Mouse (Mus musculus) hindbrain, embryonic 11.5 days (tissue): ENCODE results near the gene Tnfsf13b. TPM values are rescaled to one million over a fixed set of nuclear protein-coding genes. Genes with fewer than 3 reads are reported as not detected.

Experiments
- ATAC-seq: fragments of 200-750 bp; cut with Nextera tagmentation; 2 replicates; pipeline ENCODE4 v1.8.0; 2017; ENCODE audit warnings: mild to moderate bottlenecking, moderate TSS enrichment, moderate library complexity; ENCODE audit not compliant: low FRiP score
- DNase-seq: peaks from one replicate; pipeline ENCODE4 v3.0.0-alpha.2; 2015; ENCODE audit warnings: low spot score
- H3K27ac ChIP-seq: fragments of 300-500 bp; sonication (generic); 2 replicates; pipeline ENCODE4 v1.5.1; 2014; ENCODE audit warnings: mild to moderate bottlenecking, low read depth, low read length
- H3K27me3 ChIP-seq: fragments of 300-500 bp; sonication (generic); 2 replicates; pipeline ENCODE4 v1.6.1; 2014; ENCODE audit warnings: mild to moderate bottlenecking, low read length, moderate library complexity, mixed read lengths; ENCODE audit not compliant: control insufficient read depth, insufficient read depth
- H3K36me3 ChIP-seq: fragments of 300-500 bp; sonication (generic); 2 replicates; pipeline ENCODE4 v1.6.1; 2014; ENCODE audit warnings: mild to moderate bottlenecking, low read length, moderate library complexity, mixed read lengths; ENCODE audit not compliant: control insufficient read depth, insufficient read depth
- H3K4me1 ChIP-seq: fragments of 300-500 bp; sonication (generic); replicated peaks from 2 replicates; pipeline ENCODE4 v1.6.1; 2014; ENCODE audit warnings: low read length, mixed read lengths; ENCODE audit not compliant: control insufficient read depth, insufficient read depth
- H3K4me2 ChIP-seq: fragments of 300-500 bp; sonication (generic); replicated peaks from 2 replicates; pipeline ENCODE4 v1.6.1; 2014; ENCODE audit warnings: mild to moderate bottlenecking, low read depth, low read length
- H3K4me3 ChIP-seq: fragments of 300-500 bp; sonication (generic); 2 replicates; pipeline ENCODE4 v1.5.1; 2014; ENCODE audit warnings: low read depth, low read length
- H3K9ac ChIP-seq: fragments of 300-500 bp; sonication (generic); 2 replicates; pipeline ENCODE4 v1.6.1; 2014; ENCODE audit warnings: low read depth, low read length
- H3K9me3 ChIP-seq: fragments of 300-500 bp; sonication (generic); 2 replicates; pipeline ENCODE4 v1.6.1; 2016; ENCODE audit warnings: low read length; ENCODE audit not compliant: control insufficient read depth
- WGBS: fragments of 180-500 bp; shearing (Covaris S2); extraction: QIAGEN DNeasy Blood & Tissue Kit; methylation state at CpG from one replicate; pipeline ENCODE4 v1.1.7; 2014; 5-methylcytosine and 5-hydroxymethylcytosine counted together
- polyA plus RNA-seq: library from polyadenylated mRNA; unstranded; fragments of >200 nt; fragmentation: Nextera tagmentation; extraction: Ambion mirVana; gene quantifications from 2 replicates; pipeline ENCODE4 v1.2.1, GENCODE M21; 2014

The Tnfsf13b gene
- polyA plus RNA-seq, 1 experiment from 2014 or later, result 0.36 TPM

DNA sequence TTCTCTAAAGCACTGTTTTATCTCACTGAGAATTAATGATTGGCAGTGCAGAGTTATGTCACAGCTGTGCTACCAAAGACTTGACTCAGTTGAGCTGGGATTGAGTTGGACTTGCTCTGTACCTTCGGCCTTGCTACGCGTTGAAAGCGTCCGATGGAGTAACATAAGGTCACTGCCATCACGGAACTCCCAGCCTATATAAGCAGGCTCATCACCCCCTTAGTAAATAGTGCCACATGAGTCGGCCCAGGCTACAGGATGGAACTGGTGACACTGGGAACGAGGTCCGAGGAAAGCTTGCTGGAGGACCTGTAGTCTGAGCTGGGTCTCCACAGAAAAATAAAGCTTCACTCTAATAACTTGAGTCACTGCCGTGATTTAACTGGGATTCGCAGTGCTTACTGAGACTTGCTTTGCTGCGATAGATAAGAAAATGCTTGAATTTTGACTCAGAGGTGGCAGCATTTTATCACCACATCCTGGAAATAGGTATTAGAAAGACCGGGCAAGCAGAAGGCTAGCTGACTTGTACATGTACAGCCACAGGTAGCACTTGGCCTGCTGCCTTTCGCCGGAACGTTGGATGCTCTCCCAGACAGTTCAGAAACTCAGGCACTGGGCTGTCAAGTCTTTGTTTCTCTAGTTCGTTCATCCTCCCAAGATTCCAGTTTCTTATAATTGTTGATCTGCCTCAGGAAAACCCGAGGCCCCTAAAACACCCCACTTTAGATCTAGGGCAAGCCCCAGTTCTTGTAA, 27.6 kb upstream of the Tnfsf13b start:
- Histone ChIP-seq H3K36me3 (no peaks in the 10 kb centered on the region), H3K4me1 (no peaks in the 10 kb centered on the region; the same call in 1 of the 2 replicates), H3K27me3 (no peaks in the 10 kb centered on the region), H3K4me3 (peak overlapping the region; percentile 88), H3K9ac (peak overlapping the region; percentile 83), H3K4me2 (peak overlapping the region; percentile 71), H3K9me3 (no peaks in the 10 kb centered on the region), H3K27ac (no peak overlapping the region)
- DNase-seq, result no peak
- WGBS, result 62% methylated on average over 18 of the region's 18 CpGs
- ATAC-seq, result no peak

DNA sequence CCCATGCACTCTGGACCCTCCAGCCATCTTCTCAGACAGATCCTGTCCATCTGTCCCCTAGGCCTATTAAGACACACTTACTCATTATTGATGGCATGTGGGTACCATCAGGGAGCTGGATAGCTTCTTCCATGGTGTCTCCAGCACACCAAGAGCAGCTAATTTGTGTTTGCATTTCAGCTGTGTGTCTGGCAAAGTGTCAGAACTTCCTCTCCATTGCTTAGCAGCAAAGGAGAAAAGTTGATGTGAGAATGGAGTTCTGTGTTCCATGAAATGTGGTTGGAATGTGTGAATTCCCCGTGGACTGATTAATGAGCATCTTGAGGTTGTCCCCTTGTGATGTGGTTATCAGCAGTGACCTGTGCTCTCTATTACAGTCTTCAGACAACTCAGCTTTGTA, 26.5 kb upstream of the Tnfsf13b start:
- no peak overlapping the region for H3K4me3 ChIP-seq

GRCm38 (mm10) chr8:9980188-9980587, 26.1 kb upstream of the Tnfsf13b start:
- Histone ChIP-seq H3K4me3 (no peak overlapping the region), H3K36me3 (no peaks in the 10 kb centered on the region), H3K4me2 (no peak overlapping the region), H3K4me1 (no peaks in the 10 kb centered on the region; the same call in 1 of the 2 replicates), H3K27me3 (no peaks in the 10 kb centered on the region), H3K9ac (no peak overlapping the region), H3K9me3 (no peaks in the 10 kb centered on the region), H3K27ac (no peak overlapping the region)
- DNase-seq, result no peak
- ATAC-seq, result no peak

More for the DNA sequence above, 26.5 kb upstream of the Tnfsf13b start:
- Histone ChIP-seq H3K4me1 (no peaks in the 10 kb centered on the region; the same call in 1 of the 2 replicates), H3K9ac (no peak overlapping the region), H3K4me2 (no peak overlapping the region), H3K27me3 (no peaks in the 10 kb centered on the region), H3K9me3 (no peaks in the 10 kb centered on the region), H3K36me3 (no peaks in the 10 kb centered on the region), H3K27ac (no peak overlapping the region)
- no peak for DNase-seq
- WGBS, result 84% methylated on average over 1 of the region's 1 CpGs
- no peak for ATAC-seq

GRCm38 (mm10) chr8:10004115-10004514, 2.2 kb upstream of the Tnfsf13b start:
- Histone ChIP-seq H3K9ac (no peak overlapping the region), H3K4me2 (no peak overlapping the region), H3K4me1 (0 out of 2 replicates have a peak, but pooled peaks cover 3% of the 10 kb centered on the region), H3K4me3 (no peak overlapping the region), H3K27ac (no peak overlapping the region), H3K27me3 (no peaks in the 10 kb centered on the region), H3K9me3 (no peaks in the 10 kb centered on the region), H3K36me3 (no peaks in the 10 kb centered on the region)
- WGBS, result 83% methylated on average over 7 of the region's 7 CpGs
- no peak for ATAC-seq
- no peak for DNase-seq

GRCm38 (mm10) chr8:10006986-10007659, 856 bp downstream of the Tnfsf13b start:
- Histone ChIP-seq H3K27me3 (no peaks in the 10 kb centered on the region), H3K4me2 (peak overlapping the region; percentile 66), H3K9me3 (no peaks in the 10 kb centered on the region), H3K36me3 (no peaks in the 10 kb centered on the region), H3K4me3 (peak overlapping the region; percentile 39), H3K9ac (peak overlapping the region; percentile 43), H3K4me1 (0 out of 2 replicates have a peak, but pooled peaks cover 3% of the 10 kb centered on the region), H3K27ac (no peak overlapping the region)
- WGBS, result 4% methylated on average over 29 of the region's 29 CpGs
- DNase-seq (peak; percentile 73), ATAC-seq (peak; percentile 64)

- Histone ChIP-seq H3K27ac (no peak overlapping the region), H3K27me3 (no peaks in the 10 kb centered on the region), H3K4me1 (0 out of 2 replicates have a peak, but pooled peaks cover 3% of the 10 kb centered on the region), H3K36me3 (no peaks in the 10 kb centered on the region), H3K4me2 (peak overlapping the region; percentile 66), H3K9ac (peak overlapping the region; percentile 43; the same call in 1 of the 2 replicates), H3K9me3 (no peaks in the 10 kb centered on the region), H3K4me3 (peak overlapping the region; percentile 39)
- no peak; the same call in 1 of the 2 replicates for ATAC-seq
- WGBS, result 41% methylated on average over 6 of the region's 6 CpGs
- DNase-seq, result no peak
Measured at GRCm38 (mm10) chr8:10007660-10008028, 1.4 kb downstream of the Tnfsf13b start.

DNA sequence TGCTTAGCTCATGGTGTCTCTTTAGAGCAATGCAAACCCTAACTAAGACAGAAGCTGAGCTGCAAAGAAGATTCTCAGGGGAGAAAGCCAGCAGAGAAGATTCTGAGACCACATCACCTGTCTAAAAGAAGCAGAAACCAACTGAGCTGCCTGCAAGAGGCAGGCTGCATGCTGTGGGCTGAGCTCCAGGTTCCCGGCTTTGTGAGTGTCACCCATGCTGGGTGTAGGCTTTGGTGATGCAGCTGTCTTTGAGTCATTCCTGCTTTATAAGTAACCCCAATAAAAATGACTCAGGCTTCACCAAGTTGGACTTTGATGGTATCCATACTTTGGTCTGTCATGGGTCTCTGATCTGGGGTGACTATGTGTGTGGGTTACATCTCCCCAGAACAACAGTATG, 10.0 kb downstream of the Tnfsf13b start:
- Histone ChIP-seq H3K9ac (no peak overlapping the region), H3K9me3 (no peaks in the 10 kb centered on the region), H3K4me3 (no peak overlapping the region), H3K27me3 (no peaks in the 10 kb centered on the region), H3K4me2 (no peak overlapping the region), H3K36me3 (no peaks in the 10 kb centered on the region), H3K27ac (no peak overlapping the region), H3K4me1 (no peaks in the 10 kb centered on the region)
- DNase-seq (no peak), ATAC-seq (no peak)
- WGBS, result 82% methylated on average over 1 of the region's 1 CpGs

DNA sequence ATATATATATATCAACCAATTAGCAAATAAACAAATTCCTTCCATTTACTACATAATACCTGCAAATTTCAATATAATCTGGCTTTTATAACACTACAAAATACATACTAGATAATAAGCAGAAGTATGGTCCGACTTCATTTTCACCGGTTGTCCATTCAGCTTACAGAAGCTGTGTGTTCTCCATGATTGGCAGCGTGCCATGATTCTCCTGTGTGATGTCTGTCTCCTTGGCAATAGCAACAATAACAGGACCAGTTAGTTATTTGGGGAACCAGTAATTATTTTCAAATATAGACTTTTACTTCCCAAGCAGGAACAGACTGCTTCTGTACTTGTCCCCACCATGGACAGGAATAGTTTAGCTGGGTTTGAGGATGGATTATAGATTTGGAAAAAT, 11.0 kb downstream of the Tnfsf13b start:
- Histone ChIP-seq H3K27ac (no peak overlapping the region), H3K36me3 (no peaks in the 10 kb centered on the region), H3K4me1 (no peaks in the 10 kb centered on the region), H3K4me3 (no peak overlapping the region), H3K27me3 (no peaks in the 10 kb centered on the region), H3K9ac (no peak overlapping the region), H3K4me2 (no peak overlapping the region), H3K9me3 (no peaks in the 10 kb centered on the region)
- DNase-seq (peak; percentile 11), ATAC-seq (no peak)
- WGBS, result 95% methylated on average over 3 of the region's 3 CpGs
